Mouse (Mus musculus) limb, embryonic 14.5 days (tissue): ENCODE results near the gene Pde8b. TPM values are rescaled to one million over a fixed set of nuclear protein-coding genes. Genes with fewer than 3 reads are reported as not detected.

Source experiments
- ATAC-seq: fragments of 200-750 bp; cut with Nextera tagmentation; 2 replicates; pipeline ENCODE4 v1.8.0; 2017; ENCODE audit warnings: low read depth, moderate number of reproducible peaks, moderate TSS enrichment; ENCODE audit not compliant: low FRiP score
- DNase-seq: peaks from one replicate; pipeline ENCODE4 v3.0.0-alpha.2; 2015; ENCODE audit warnings: low spot score
- H3K27ac ChIP-seq: fragments of 300-500 bp; sonication (generic); replicated peaks from 2 replicates; pipeline ENCODE4 v1.5.1; 2014; ENCODE audit warnings: low read depth, mild to moderate bottlenecking, low read length, moderate library complexity, mixed read lengths
- H3K27me3 ChIP-seq: fragments of 300-500 bp; sonication (generic); 2 replicates; pipeline ENCODE4 v1.6.1; 2014; ENCODE audit warnings: low read length, mixed read lengths; ENCODE audit not compliant: control insufficient read depth, insufficient read depth
- H3K36me3 ChIP-seq: fragments of 300-500 bp; sonication (generic); 2 replicates; pipeline ENCODE4 v1.6.1; 2014; ENCODE audit warnings: mild to moderate bottlenecking, low read length, moderate library complexity, mixed read lengths; ENCODE audit not compliant: control insufficient read depth, insufficient read depth
- H3K4me1 ChIP-seq: fragments of 300-500 bp; sonication (generic); 2 replicates; pipeline ENCODE4 v1.6.1; 2014; ENCODE audit warnings: antibody characterized with exemption, low read length, mixed read lengths; ENCODE audit not compliant: control insufficient read depth, insufficient read depth
- H3K4me2 ChIP-seq: fragments of 300-500 bp; sonication (generic); replicated peaks from 2 replicates; pipeline ENCODE4 v1.6.1; 2014; ENCODE audit warnings: low read depth, mild to moderate bottlenecking, low read length, moderate library complexity; ENCODE audit not compliant: severe bottlenecking
- H3K4me3 ChIP-seq: fragments of 300-500 bp; sonication (generic); replicated peaks from 2 replicates; pipeline ENCODE4 v1.5.1; 2014; ENCODE audit warnings: low read length
- H3K9ac ChIP-seq: fragments of 300-500 bp; sonication (generic); 2 replicates; pipeline ENCODE4 v1.6.1; 2014; ENCODE audit warnings: mild to moderate bottlenecking, low read depth, low read length, moderate library complexity; ENCODE audit not compliant: severe bottlenecking
- H3K9me3 ChIP-seq: fragments of 300-500 bp; sonication (generic); 2 replicates; pipeline ENCODE4 v1.6.1; 2016; ENCODE audit warnings: low read length; ENCODE audit not compliant: control insufficient read depth
- POLR2A ChIP-seq: fragments of 200-500 bp; IDR thresholded peaks from 2 replicates; pipeline ENCODE4 v1.8.0; 2012; ENCODE audit warnings: inconsistent platforms, mild to moderate bottlenecking, moderate library complexity, borderline replicate concordance; ENCODE audit not compliant: insufficient read depth, insufficient read length; ENCODE audit errors: extremely low read depth
- WGBS: fragments of 180-500 bp; shearing (Covaris S2); extraction: QIAGEN DNeasy Blood & Tissue Kit; methylation state at CpG from one replicate; pipeline ENCODE4 v1.1.7; 2014; 5-methylcytosine and 5-hydroxymethylcytosine counted together
- polyA plus RNA-seq, 2 experiments: library from polyadenylated mRNA; depleted of rRNA in 1 of 2; stranded (reverse) in 1 of 2; unstranded in 1 of 2; fragments of >200 nt; fragmentation: Nextera tagmentation in 1 of 2; extraction: Ambion mirVana in 1 of 2; gene quantifications; 2 replicates each; pipeline versions ENCODE4 v1.2.1 to v1.2.3; 2012 to 2014

The Pde8b gene
- polyA plus RNA-seq, 2 experiments: 3.1 to 3.4 TPM

DNA sequence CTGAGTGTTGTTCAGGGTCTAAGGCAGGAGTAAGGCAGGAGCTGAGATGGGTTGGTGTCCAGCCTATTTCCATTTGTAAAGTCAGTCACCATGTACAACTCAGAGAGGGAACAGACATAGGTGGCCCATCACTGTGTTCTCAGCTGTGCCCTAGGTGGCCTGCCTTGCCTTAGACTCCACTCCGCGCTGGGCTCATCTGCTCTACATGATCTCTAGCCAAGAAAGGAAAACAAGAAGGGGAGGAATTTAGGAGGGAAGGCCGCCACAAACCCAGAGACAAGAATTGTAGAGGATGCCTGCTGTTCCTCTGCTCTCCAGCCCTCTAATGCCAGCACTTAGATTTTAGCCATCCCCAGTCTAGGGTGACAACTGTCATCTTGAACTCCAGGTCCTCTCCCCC lies 197.7 kb downstream of the Pde8b start:
- Histone ChIP-seq H3K9ac (no peak overlapping the region), H3K27ac (no peak overlapping the region), H3K36me3 (no peaks in the 10 kb centered on the region), H3K27me3 (no peaks in the 10 kb centered on the region), H3K4me1 (0 out of 2 replicates have a peak, but pooled peaks cover 6% of the 10 kb centered on the region), H3K4me3 (no peak overlapping the region), H3K9me3 (no peaks in the 10 kb centered on the region), H3K4me2 (no peak overlapping the region)
- TF ChIP-seq POLR2A: no peak
- ATAC-seq (no peak), DNase-seq (no peak)
- WGBS: 91% methylated on average over 3 of the region's 3 CpGs

DNA sequence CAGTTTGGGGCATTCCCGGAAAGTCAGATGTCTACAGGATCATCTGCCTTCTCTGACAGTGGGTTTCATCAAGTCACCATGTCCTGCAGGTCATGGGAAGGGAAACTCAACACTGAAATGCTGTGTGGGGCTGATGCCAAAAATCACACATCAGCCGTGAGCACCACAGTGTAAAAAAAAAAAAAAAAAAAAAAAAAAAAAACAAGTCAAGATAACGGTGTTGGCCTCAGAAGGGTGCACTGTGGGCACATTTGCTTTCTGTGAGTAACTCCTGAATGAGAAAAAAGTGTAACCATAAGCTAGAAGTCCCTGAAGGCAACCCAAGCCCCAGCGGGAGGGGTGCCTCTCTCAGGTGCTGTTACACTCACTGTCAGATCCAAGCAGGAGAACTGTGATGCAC lies 199.7 kb downstream of the Pde8b start:
- Histone ChIP-seq H3K9me3 (no peaks in the 10 kb centered on the region), H3K9ac (no peak overlapping the region), H3K4me1 (no peaks in the 10 kb centered on the region), H3K27me3 (no peaks in the 10 kb centered on the region), H3K27ac (no peak overlapping the region), H3K4me3 (no peak overlapping the region), H3K4me2 (no peak overlapping the region), H3K36me3 (no peaks in the 10 kb centered on the region)
- no peak for ATAC-seq
- 64% methylated on average over 4 of the region's 4 CpGs for WGBS
- DNase-seq: no peak
- TF ChIP-seq POLR2A: no peak

DNA sequence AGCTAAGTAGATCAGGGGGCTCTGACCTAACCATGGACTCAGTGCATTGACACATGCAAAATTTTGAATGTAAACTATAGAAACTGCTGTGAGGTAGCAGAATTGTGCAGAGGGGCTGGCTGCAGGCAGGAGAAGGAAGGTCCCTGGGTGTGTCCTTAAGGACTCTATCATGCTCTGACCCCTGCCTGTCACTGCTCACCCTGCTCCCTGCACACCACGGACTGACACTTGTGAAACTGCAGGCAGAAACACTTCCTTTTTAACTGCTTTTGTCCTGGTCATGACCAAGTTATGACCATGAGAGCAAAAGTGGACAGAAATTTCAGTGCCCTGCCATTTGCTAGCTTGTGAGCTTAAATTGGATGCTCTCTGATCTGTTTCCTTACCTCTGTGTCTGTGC lies 206.0 kb downstream of the Pde8b start:
- 36% methylated on average over 1 of the region's 1 CpGs for WGBS
- DNase-seq (no peak), ATAC-seq (no peak)
- TF ChIP-seq POLR2A: no peak
- Histone ChIP-seq H3K27ac (no peak overlapping the region), H3K36me3 (no peaks in the 10 kb centered on the region), H3K9me3 (no peaks in the 10 kb centered on the region), H3K4me3 (no peak overlapping the region), H3K4me2 (no peak overlapping the region), H3K4me1 (no peaks in the 10 kb centered on the region), H3K27me3 (no peaks in the 10 kb centered on the region), H3K9ac (no peak overlapping the region)

DNA sequence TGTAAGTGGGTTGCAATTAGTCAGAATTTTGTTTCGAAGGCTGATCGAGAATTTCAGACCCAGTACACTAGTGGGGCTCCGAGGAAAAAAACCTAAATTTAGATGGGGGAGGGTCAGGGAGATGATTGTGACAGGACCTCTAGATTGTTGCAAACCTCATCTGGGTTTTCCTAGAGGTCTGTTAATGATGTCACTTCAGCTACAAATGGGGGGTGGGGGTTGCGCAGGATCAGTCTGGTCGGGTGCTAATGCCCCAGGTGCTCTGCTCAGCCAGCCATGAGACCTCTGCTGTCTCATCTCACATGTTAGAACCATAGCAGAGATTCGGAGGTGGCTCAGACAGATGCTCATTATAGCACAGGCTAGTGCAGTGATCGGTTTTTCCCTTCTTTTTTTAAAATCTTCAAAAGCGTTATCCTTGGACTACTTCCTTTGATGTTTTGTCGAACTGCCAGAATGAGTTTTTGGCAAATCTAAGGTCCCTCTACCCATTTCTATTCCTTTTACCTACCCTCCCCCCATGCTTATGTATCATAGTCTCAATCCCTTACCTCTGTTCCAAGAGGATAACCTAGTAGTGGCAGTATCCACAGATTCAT lies 209.9 kb downstream of the Pde8b start:
- Histone ChIP-seq H3K27ac (no peak overlapping the region), H3K4me1 (no peaks in the 10 kb centered on the region), H3K27me3 (no peaks in the 10 kb centered on the region), H3K4me2 (no peak overlapping the region), H3K9me3 (no peaks in the 10 kb centered on the region), H3K36me3 (no peaks in the 10 kb centered on the region), H3K4me3 (no peak overlapping the region), H3K9ac (no peak overlapping the region)
- ATAC-seq: no peak
- DNase-seq: no peak
- TF ChIP-seq POLR2A: no peak
- WGBS: 67% methylated on average over 9 of the region's 9 CpGs

DNA sequence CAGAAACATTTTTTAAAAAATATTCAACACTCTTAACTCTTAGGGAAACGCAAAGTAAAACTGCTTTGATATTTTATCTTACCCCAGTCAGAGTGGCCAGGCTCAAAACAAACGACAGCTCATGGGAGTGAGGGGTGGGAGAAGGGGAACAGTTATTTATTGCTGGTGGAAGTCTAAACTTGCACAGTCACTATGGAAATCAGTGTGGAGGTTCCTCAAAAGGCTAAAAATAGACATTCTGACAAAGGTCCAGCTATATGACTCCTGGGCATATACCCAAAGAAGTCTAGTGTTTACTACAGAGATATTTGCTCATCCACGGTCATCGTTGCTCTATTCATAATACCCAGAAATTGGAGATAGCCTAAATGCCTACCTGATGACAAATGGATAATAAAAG lies 211.9 kb downstream of the Pde8b start:
- Histone ChIP-seq H3K9ac (no peak overlapping the region), H3K4me3 (no peak overlapping the region), H3K9me3 (no peaks in the 10 kb centered on the region), H3K27ac (no peak overlapping the region), H3K27me3 (no peaks in the 10 kb centered on the region), H3K4me2 (no peak overlapping the region), H3K4me1 (no peaks in the 10 kb centered on the region), H3K36me3 (no peaks in the 10 kb centered on the region)
- ATAC-seq: no peak
- no peak for DNase-seq
- WGBS: 72% methylated on average over 4 of the region's 4 CpGs
- TF ChIP-seq POLR2A: no peak

DNA sequence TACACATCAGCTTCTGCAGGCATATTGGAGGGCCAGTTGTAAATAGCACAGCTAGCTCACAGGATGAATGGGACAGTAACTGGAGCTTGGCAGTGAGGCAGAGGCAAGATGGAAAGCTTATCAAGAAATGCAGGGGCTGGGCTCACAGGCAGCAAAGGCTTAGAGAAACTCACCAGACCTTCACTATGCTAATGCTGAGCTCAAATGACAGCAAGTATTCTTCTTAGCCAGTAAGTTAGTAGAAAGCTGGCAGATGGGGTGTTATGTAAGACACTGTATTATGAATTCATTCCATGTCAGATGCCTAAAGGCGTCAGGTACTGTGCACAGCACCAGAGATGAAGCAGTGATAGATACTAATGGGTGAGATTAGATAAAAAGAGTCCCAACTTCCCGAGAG lies 215.4 kb downstream of the Pde8b start:
- no peaks in the 10 kb centered on the region for H3K9me3 ChIP-seq
- 89% methylated on average over 2 of the region's 2 CpGs for WGBS
- ATAC-seq: no peak
- no peak overlapping the region for H3K4me2 ChIP-seq
- H3K4me1 ChIP-seq: no peaks in the 10 kb centered on the region
- no peak for TF ChIP-seq POLR2A
- no peaks in the 10 kb centered on the region for H3K36me3 ChIP-seq
- H3K27ac ChIP-seq: no peak overlapping the region
- H3K9ac ChIP-seq: no peak overlapping the region
- no peak overlapping the region for H3K4me3 ChIP-seq
- no peak for DNase-seq
- H3K27me3 ChIP-seq: no peaks in the 10 kb centered on the region
